11 mouse cellular contexts compared by ENCODE assay signal in genomic region chr6:52253511-52254500, GRCm38 (mm10). TPM values are rescaled to one million over a fixed set of nuclear protein-coding genes. Genes with fewer than 3 reads are reported as not detected.
A peak's percentile ranks its signal among the peaks of the same experiment; 100 is the strongest.
DNase-seq lines count a peak whose midpoint lies in the region; ATAC-seq and TF ChIP-seq lines count a peak whose summit lies in the region.
"Had no signal": no experiment of that assay in that cellular context is flagged by ENCODE, and none has a peak within 500 bp of the region (broad histone marks: within the 10 kb centered on the region; RNA-seq: fewer than 3 reads in every experiment).

No protein-coding gene starts in this region.

- H3K4me3 ChIP-seq in lung, postnatal 0 days (ENCODE audit: low read depth, low read length), result peak overlapping the region; percentile 12; the same call in 1 of the 2 replicates
- peak overlapping the region; percentile 40 for H3K4me3 ChIP-seq in kidney, embryonic 16.5 days (ENCODE audit: low read length)
- 0 out of 2 replicates have a peak overlapping the region, but pooled peaks have one; percentile 3 for H3K4me3 ChIP-seq in stomach, embryonic 16.5 days (replicated peaks; ENCODE audit: low read length)
- H3K4me3 ChIP-seq: embryonic facial prominence, embryonic 12.5 days had no signal

- H3K27me3 ChIP-seq in lung, postnatal 0 days (replicated peaks; ENCODE audit: insufficient read depth, low read length), result peaks cover 87% of the 10 kb centered on the region
- peaks cover 60% of the 10 kb centered on the region for H3K27me3 ChIP-seq in kidney, embryonic 16.5 days (ENCODE audit: insufficient read depth, low read length)
- peaks cover 74% of the 10 kb centered on the region for H3K27me3 ChIP-seq in stomach, embryonic 16.5 days (ENCODE audit: control insufficient read depth, insufficient read depth, low read length)

- 2% methylated on average over 59 of the region's 59 CpGs for WGBS in lung, postnatal 0 days
- WGBS in kidney, embryonic 16.5 days, result 3% methylated on average over 59 of the region's 59 CpGs
- WGBS in stomach, embryonic 16.5 days, result 2% methylated on average over 59 of the region's 59 CpGs

- no peak overlapping the region for H3K9ac ChIP-seq in lung, postnatal 0 days (replicated peaks; ENCODE audit: low read depth)
- H3K9ac ChIP-seq in kidney, embryonic 16.5 days (replicated peaks; ENCODE audit: low read length), result no peak overlapping the region; the same call in 1 of the 2 replicates
- H3K9ac ChIP-seq in stomach, embryonic 16.5 days (ENCODE audit: low read length), result no peak overlapping the region
- H3K9ac ChIP-seq: embryonic facial prominence, embryonic 12.5 days had no signal

- DNase-seq in cerebellum, postnatal 14 days, result peak; percentile 26 to 52
- no peak for DNase-seq in cerebellum, adult 18-20 months
- no peak for DNase-seq in lung, postnatal 0 days (ENCODE audit: low spot score)
- DNase-seq in lung, adult 18-20 months, result no peak
- no peak for DNase-seq in right cerebral cortex, adult 2 months (ENCODE audit: low spot score in 2 of 2)
- DNase-seq: thymus, postnatal 36 days had no signal

- H3K4me1 ChIP-seq in lung, postnatal 0 days (ENCODE audit: insufficient read depth, low read depth, low read length), result no peaks in the 10 kb centered on the region
- peaks cover 24% of the 10 kb centered on the region for H3K4me1 ChIP-seq in kidney, embryonic 16.5 days (ENCODE audit: insufficient read depth, low read length)
- H3K4me1 ChIP-seq in stomach, embryonic 16.5 days (ENCODE audit: control insufficient read depth, insufficient read depth, low read length), result no peaks in the 10 kb centered on the region

- H3K9me3 ChIP-seq in lung, postnatal 0 days (ENCODE audit: low read length), result no peaks in the 10 kb centered on the region
- no peaks in the 10 kb centered on the region for H3K9me3 ChIP-seq in kidney, embryonic 16.5 days (ENCODE audit: low read length)
- no peaks in the 10 kb centered on the region for H3K9me3 ChIP-seq in stomach, embryonic 16.5 days (replicated peaks; ENCODE audit: control insufficient read depth, low read length)
- H3K9me3 ChIP-seq: embryonic facial prominence, embryonic 12.5 days had no signal

- no peak overlapping the region for H3K4me2 ChIP-seq in lung, postnatal 0 days (replicated peaks; ENCODE audit: low read depth, low read length)
- H3K4me2 ChIP-seq in kidney, embryonic 16.5 days (replicated peaks; ENCODE audit: low read depth, low read length), result peak overlapping the region; percentile 44
- no peak overlapping the region for H3K4me2 ChIP-seq in stomach, embryonic 16.5 days (ENCODE audit: low read depth, low read length)
- H3K4me2 ChIP-seq: embryonic facial prominence, embryonic 12.5 days had no signal

- no peak overlapping the region for H3K27ac ChIP-seq in lung, postnatal 0 days (ENCODE audit: low read length)
- H3K27ac ChIP-seq in kidney, embryonic 16.5 days (ENCODE audit: low read length), result no peak overlapping the region
- no peak overlapping the region for H3K27ac ChIP-seq in stomach, embryonic 16.5 days (ENCODE audit: low read length)
- H3K27ac ChIP-seq: embryonic facial prominence, embryonic 12.5 days had no signal

- no peaks in the 10 kb centered on the region for H3K36me3 ChIP-seq in lung, postnatal 0 days (ENCODE audit: insufficient read depth, low read length)
- 0 out of 2 replicates have a peak, but pooled peaks cover 3% of the 10 kb centered on the region for H3K36me3 ChIP-seq in kidney, embryonic 16.5 days (ENCODE audit: insufficient read depth, low read length)
- H3K36me3 ChIP-seq in stomach, embryonic 16.5 days (ENCODE audit: control insufficient read depth, insufficient read depth, low read length), result no peaks in the 10 kb centered on the region
- H3K36me3 ChIP-seq: embryonic facial prominence, embryonic 12.5 days had no signal

- ATAC-seq in lung, postnatal 0 days, result no peak
- ATAC-seq in kidney, embryonic 16.5 days (ENCODE audit: low FRiP score, low TSS enrichment), result 0 out of 2 replicates have a peak, but pooled peaks have one; percentile 5
- no peak for ATAC-seq in stomach, embryonic 16.5 days (ENCODE audit: insufficient read depth, low FRiP score)
- no peak for ATAC-seq in erythroid progenitor cell, adult 5-6 weeks (replicated peaks; ENCODE audit: low FRiP score, poor library complexity, severe bottlenecking)

- TF ChIP-seq EP300 in lung, postnatal 0 days (IDR thresholded peaks at IDR 0.05), result no peak

- TF ChIP-seq CTCF in lung, postnatal 0 days (IDR thresholded peaks at IDR 0.05), result no peak

RNA-seq across cellular contexts. Expression of gene Hoxa13, which starts 6.9 kb away (rescaled TPM):
- 0.12 TPM in 1 of 2 replicates, not detected in the other for polyA plus RNA-seq in lung, postnatal 0 days (2015; fragmentation: Nextera tagmentation; extraction: Ambion mirVana)
- polyA plus RNA-seq in kidney, embryonic 16.5 days (2015; fragmentation: Nextera tagmentation; extraction: Ambion mirVana), result 0.15 TPM in 2 replicates
- polyA plus RNA-seq in stomach, embryonic 16.5 days (2015; fragmentation: Nextera tagmentation; extraction: Ambion mirVana), result 0.12 TPM in 1 of 2 replicates, not detected in the other
- not detected in 2 replicates for total RNA-seq in erythroid progenitor cell, adult 5-6 weeks (2015; ENCODE audit: low replicate concordance)
- not detected in 2 replicates for total RNA-seq in erythroid progenitor cell, adult 5-6 weeks (2017; ENCODE audit: low replicate concordance)
- polyA plus RNA-seq: embryonic facial prominence, embryonic 12.5 days; large intestine, adult 2 months had no signal

RNA-seq across cellular contexts. Expression of gene Hoxa11, which starts 8.2 kb away (rescaled TPM):
- polyA plus RNA-seq in lung, postnatal 0 days (2015; fragmentation: Nextera tagmentation; extraction: Ambion mirVana), result not detected in 2 replicates
- polyA plus RNA-seq in kidney, embryonic 16.5 days (2015; fragmentation: Nextera tagmentation; extraction: Ambion mirVana), result 27.9 and 31.8 TPM in 2 replicates
- polyA plus RNA-seq in stomach, embryonic 16.5 days (2015; fragmentation: Nextera tagmentation; extraction: Ambion mirVana), result 0.45 TPM in 1 of 2 replicates, not detected in the other
- not detected in 2 replicates for total RNA-seq in erythroid progenitor cell, adult 5-6 weeks (2015; ENCODE audit: low replicate concordance)
- not detected in 2 replicates for total RNA-seq in erythroid progenitor cell, adult 5-6 weeks (2017; ENCODE audit: low replicate concordance)
- polyA plus RNA-seq: large intestine, adult 2 months had no signal

RNA-seq across cellular contexts. Expression of gene Hoxa10, which starts 13.2 kb away (rescaled TPM):
- polyA plus RNA-seq in lung, postnatal 0 days (2015; fragmentation: Nextera tagmentation; extraction: Ambion mirVana), result not detected in 2 replicates
- polyA plus RNA-seq in kidney, embryonic 16.5 days (2015; fragmentation: Nextera tagmentation; extraction: Ambion mirVana), result 147 and 154 TPM in 2 replicates
- 0.18 and 2.8 TPM in 2 replicates for polyA plus RNA-seq in stomach, embryonic 16.5 days (2015; fragmentation: Nextera tagmentation; extraction: Ambion mirVana)
- total RNA-seq in erythroid progenitor cell, adult 5-6 weeks (2015; ENCODE audit: low replicate concordance), result not detected in 2 replicates
- total RNA-seq in erythroid progenitor cell, adult 5-6 weeks (2017; ENCODE audit: low replicate concordance), result 0.15 TPM in 1 of 2 replicates, not detected in the other

RNA-seq across cellular contexts. Expression of gene Hoxa9, which starts 22.9 kb away (rescaled TPM):
- polyA plus RNA-seq in lung, postnatal 0 days (2015; fragmentation: Nextera tagmentation; extraction: Ambion mirVana), result 0.06 and 0.07 TPM in 2 replicates
- polyA plus RNA-seq in kidney, embryonic 16.5 days (2015; fragmentation: Nextera tagmentation; extraction: Ambion mirVana), result 56.6 and 56.8 TPM in 2 replicates
- polyA plus RNA-seq in stomach, embryonic 16.5 days (2015; fragmentation: Nextera tagmentation; extraction: Ambion mirVana), result 0.50 and 1.2 TPM in 2 replicates
- total RNA-seq in erythroid progenitor cell, adult 5-6 weeks (2015; ENCODE audit: low replicate concordance), result 0.36 and 0.84 TPM in 2 replicates
- total RNA-seq in erythroid progenitor cell, adult 5-6 weeks (2017; ENCODE audit: low replicate concordance), result 4.5 TPM in 1 of 2 replicates, not detected in the other
- polyA plus RNA-seq: embryonic facial prominence, embryonic 12.5 days had no signal

RNA-seq across cellular contexts. Expression of gene Hoxa7, which starts 32.2 kb away (rescaled TPM):
- 7.5 and 8.7 TPM in 2 replicates for polyA plus RNA-seq in lung, postnatal 0 days (2015; fragmentation: Nextera tagmentation; extraction: Ambion mirVana)
- 25.7 and 27.5 TPM in 2 replicates for polyA plus RNA-seq in kidney, embryonic 16.5 days (2015; fragmentation: Nextera tagmentation; extraction: Ambion mirVana)
- polyA plus RNA-seq in stomach, embryonic 16.5 days (2015; fragmentation: Nextera tagmentation; extraction: Ambion mirVana), result 10.8 and 12.3 TPM in 2 replicates
- 1.1 and 8.4 TPM in 2 replicates for total RNA-seq in erythroid progenitor cell, adult 5-6 weeks (2015; ENCODE audit: low replicate concordance)
- total RNA-seq in erythroid progenitor cell, adult 5-6 weeks (2017; ENCODE audit: low replicate concordance), result 1.3 and 3.8 TPM in 2 replicates

Comparison
In these comparisons a context has a peak if more than half of its experiments do, and no peak if none do; other contexts are left out.
1. DNase-seq: peak in cerebellum, postnatal 14 days (2 of 2); none in cerebellum, adult 18-20 months (0 of 2), lung, postnatal 0 days (single experiment), lung, adult 18-20 months (0 of 2) and right cerebral cortex, adult 2 months (0 of 2).
2. RNA of gene Hoxa11, which starts 8.2 kb away (polyA plus RNA-seq): 27.9 to 31.8 TPM in kidney, embryonic 16.5 days; 0.45 TPM in stomach, embryonic 16.5 days and not detected in lung, postnatal 0 days; every median in the first group is over 10 times any median in the second.
3. RNA of gene Hoxa10, which starts 13.2 kb away (polyA plus RNA-seq): 147 to 154 TPM in kidney, embryonic 16.5 days; 0.18 to 2.8 TPM in stomach, embryonic 16.5 days and not detected in lung, postnatal 0 days; every median in the first group is over 10 times any median in the second.
4. Peak in every context shown above with its lines, with median percentiles within 50 percentile points of each other: H3K4me3 ChIP-seq.